Mouse (Mus musculus): Measurements from ENCODE around the gene Cdc42bpg.
A peak's percentile ranks its signal among the peaks of the same experiment; 100 is the strongest.

Cdc42bpg gene

DNA sequence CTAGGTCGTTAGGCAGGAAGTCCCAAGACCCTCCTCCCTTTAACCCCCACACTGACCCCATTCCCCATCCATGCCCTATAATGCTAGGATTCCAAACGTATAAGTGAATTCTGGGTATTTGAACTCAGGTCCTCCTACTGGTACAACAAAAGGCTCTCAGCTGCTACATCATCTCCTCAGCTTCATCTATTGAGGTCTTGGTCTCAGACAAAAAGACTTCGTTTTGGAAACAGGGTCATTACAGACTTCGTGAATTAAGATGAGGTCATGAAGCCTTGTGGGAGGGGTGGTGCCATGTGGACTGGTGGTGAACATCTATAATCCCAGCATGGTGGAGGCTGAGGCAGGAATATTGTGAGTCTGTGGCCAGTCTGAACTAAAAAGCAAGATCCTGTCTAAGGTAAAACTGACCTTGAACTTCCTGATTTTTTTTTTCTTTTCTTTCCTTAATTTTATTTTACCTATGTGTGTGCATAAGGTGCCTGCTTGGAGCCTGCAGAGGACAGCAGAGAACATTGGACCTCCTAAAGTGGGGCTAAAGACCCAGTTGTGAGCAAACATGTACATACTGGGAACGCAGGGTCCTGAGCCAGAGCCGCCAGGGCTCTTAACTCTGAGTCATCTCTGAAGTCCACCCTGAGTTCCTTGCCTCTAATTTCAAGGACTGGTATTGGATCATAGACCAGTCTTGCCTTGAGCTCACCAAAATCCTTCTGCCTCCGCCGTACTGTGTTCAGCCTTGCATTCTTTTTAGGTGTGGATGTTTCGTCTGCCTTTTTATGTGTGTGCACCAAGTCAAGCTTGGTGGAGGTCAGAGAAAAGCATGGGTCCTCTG lies 27.7 kb downstream of the Cdc42bpg start:
- no peak for DNase-seq

DNA sequence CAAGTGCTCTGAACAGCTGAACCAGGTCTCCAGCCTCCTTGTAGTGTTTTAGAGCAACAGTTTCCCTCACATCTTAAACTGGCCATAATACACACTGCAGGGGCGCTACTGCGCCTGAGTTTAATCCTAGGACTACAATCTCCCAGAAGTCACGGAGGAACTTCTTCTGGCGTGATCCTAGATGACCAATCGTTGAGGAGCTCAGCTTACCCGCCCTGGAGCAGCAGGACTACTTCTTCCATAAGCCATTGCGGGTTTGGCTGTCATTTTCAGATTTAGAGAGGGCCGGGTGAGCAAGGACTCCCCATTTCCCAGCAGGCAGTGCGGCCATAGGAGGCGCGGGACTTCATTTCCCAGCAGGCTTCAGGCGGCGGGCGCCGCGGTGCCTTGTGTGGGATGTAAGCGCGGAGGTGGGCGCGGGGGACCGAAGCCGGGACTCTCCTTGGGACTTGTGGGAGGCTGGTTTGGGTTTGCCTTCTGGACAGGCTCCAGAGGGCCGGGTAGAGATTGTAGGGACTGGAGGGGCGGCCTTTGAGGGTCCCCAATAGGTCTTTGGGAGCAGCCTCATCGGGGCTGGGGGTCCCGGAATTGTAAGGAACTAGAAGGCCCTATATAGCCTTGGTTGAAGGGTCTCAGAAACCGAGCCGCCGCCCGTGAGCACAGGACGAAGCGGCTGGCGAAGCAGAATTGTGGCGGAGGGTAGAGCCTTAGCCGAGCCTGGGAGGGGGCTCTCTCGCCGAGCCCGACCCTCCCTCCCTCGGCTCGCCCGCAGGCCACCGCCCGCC lies 28.6 kb downstream of the Cdc42bpg start, which contains the start of gene Men1:
TSS of gene Men1 (plus strand) at position 307 of the 785 bp plus-strand sequence.
- peak; percentile 95 to 98 for DNase-seq

DNA sequence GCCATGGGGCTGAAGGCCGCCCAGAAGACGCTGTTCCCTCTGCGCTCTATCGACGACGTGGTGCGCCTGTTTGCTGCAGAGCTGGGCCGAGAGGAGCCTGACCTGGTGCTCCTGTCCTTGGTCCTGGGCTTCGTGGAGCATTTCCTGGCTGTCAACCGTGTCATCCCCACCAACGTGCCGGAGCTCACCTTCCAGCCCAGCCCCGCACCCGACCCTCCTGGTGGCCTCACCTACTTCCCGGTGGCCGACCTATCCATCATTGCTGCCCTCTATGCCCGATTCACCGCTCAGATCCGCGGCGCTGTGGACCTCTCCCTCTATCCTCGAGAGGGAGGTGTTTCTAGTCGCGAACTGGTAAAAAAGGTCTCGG lies 29.2 kb downstream of the Cdc42bpg start:
- peak; percentile 29 to 68 for DNase-seq

DNA sequence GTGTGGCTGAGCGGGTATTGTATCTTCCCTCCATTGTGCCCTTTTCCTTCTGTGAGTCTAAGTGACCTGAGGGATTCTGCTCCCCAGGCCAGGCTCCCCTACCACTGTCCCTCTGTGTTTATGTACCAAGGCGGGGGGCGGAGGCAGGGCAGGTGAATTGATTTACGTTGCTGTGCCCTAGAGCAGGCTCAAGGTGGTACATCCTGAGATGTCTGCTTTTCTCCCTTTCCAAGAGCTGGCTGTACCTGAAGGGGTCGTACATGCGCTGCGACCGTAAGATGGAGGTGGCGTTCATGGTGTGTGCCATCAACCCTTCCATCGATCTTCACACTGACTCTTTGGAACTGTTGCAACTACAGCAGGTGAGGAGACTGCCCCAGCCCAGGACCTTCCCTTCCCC lies 30.7 kb downstream of the Cdc42bpg start:
- no peak for DNase-seq

DNA sequence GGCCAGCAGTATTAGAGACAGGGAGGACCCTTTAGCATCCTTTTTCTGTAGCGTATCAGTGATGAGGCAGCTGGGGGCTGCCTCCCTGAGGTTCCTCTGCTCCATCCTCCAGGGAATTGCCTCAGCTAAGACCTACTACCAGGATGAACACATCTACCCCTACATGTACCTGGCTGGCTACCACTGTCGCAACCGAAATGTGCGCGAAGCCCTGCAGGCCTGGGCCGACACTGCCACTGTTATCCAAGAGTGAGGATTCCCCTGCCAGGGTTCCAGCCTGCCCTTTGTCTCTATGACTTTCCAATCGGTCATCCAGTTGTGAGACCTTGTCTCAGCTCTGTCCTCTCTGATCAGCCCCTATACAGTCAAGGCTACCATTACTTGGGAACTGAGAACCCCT lies 31.9 kb downstream of the Cdc42bpg start:
- no peak for DNase-seq

DNA sequence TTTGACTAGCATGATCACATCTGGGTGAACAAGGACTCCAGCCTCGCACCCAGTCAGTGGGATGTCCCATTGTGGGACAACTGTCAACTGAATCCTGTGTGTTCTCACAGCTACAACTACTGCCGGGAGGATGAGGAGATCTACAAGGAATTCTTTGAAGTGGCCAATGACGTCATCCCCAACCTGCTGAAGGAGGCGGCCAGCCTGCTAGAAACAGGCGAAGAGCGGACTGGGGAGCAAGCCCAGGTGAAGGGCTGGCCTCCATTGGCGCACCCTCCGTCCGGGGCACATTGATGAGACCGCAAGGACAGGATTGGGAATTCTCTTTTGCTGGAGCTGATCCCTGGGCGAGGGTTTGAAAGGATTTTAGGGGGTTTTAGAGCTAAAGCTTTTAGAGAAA lies 32.5 kb downstream of the Cdc42bpg start:
- no peak for DNase-seq

GRCm38 (mm10) chr19:6339191-6339590 lies 32.9 kb downstream of the Cdc42bpg start:
- no peak for DNase-seq

GRCm38 (mm10) chr19:6339890-6340504 lies 33.7 kb downstream of the Cdc42bpg start:
- peak; percentile 69 to 91 for DNase-seq

- peak; percentile 93 to 96 for DNase-seq
Observed at GRCm38 (mm10) chr19:6340524-6341452, 34.5 kb downstream of the Cdc42bpg start, which contains the start of gene Map4k2. TSS of gene Map4k2 (plus strand) at chr19:6341135.

- no peak for DNase-seq
Observed at GRCm38 (mm10) chr19:6341453-6342077, 35.3 kb downstream of the Cdc42bpg start.

DNA sequence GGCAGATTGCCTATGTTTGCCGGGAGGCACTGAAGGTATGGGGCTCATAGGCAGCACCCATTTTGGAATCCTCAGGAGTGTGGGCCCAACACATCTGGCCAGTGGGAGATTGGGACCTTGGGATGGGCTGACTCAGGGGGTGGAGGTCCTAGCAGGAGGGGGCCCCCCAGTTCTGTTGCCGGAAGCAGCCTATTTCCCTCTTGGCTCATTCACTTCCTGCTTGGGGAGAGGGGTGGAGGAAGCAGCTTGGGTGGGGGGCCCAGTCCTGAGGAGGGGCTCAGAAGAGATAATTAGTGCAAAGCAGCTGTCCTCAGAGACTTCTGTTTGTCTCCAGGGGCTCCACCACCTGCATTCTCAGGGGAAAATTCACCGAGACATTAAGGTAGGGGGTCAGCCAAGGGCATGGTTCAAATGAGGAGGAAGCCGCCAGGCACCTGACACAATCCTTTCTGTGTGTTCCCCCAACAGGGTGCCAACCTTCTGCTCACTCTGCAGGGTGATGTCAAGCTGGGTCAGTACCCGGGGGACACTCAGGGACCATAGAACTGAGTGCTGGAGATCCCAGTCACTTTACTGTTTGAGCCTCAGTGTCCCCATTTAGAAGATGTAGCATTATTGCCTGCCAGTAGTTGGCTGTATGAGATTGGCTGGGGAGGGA lies 36.1 kb downstream of the Cdc42bpg start:
- no peak for DNase-seq

GRCm38 (mm10) chr19:6343066-6343925 lies 37.0 kb downstream of the Cdc42bpg start:
- no peak for DNase-seq

- DNase-seq: no peak
Observed at GRCm38 (mm10) chr19:6343996-6344395, 37.7 kb downstream of the Cdc42bpg start.

DNA sequence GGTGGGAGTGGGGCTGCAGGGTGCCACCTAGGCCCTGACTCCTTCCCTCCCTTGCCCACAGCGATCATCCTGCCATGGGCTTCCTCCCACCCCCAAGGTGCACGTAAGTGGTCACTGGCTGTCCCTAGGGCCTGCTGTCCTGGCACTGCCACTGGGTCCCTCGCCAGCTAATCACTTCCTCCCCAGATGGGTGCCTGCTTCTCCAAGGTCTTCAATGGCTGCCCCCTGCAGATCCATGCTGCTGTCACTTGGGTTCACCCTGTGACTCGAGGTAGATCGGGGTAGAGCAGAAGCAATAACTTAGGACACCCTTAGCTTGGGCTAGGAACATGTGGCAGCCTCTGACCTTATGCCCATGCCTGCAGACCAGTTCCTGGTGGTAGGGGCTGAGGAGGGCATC lies 39.8 kb downstream of the Cdc42bpg start:
- DNase-seq: no peak

DNA sequence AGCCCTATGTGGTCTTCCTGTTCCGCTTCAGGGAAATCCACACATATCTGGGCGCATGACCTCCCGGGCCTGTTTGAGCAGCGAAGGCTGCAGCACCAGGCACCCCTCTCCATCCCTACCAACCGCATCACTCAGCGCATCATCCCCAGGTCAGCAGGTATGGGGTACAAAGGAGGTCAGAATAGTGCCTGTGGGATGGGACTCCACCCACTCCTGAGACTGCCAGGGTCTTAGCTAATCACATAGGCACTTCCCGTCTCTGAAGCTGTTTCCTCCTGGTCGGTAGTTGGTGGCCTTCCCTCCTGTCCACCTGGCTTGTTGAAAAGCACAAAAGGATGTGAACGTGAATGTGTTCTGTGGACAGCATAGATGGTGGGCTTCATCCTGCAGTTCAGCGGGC lies 40.4 kb downstream of the Cdc42bpg start:
- DNase-seq: no peak

DNA sequence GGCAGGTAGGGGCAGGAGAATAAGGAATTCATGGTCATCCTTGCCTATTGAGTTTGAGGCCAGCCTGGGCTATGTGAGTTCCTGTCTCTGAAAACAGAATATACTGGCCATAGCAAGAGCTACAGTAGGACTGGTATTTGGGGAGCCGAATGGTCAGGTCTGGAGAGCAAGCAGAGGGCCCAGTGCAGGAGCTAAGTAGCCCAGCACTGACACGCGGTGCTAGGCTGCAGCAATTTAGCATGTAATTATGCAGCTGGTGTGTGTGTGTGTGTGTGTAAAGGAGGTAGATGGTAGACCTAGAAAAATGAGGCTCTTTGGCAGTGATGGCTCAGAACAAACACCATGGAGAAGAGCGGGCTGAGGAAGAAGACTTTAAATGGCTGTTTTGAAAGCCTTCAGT lies 41.4 kb downstream of the Cdc42bpg start:
- no peak for DNase-seq

DNA sequence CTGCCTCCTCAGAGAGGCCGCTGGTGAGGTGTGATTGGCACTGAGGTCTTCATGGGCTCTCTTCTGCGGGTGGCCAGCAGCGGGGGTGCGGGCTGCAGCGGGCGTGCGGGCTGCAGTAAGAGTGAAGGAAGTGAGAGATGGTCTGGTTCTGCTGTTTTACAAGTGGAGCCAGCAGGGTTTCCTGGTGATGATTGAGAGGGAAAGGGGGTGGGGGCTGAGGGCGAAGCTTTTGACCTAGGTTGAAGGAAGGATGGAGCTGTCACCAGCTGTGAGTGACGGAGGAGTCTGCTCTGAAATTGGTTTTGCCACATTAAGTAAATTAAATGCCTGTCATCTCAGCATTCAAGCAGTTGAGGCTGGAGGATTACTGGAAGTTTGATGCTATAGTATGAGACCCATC lies 42.5 kb downstream of the Cdc42bpg start:
- peak in 1 of 2 experiments; percentile 48 for DNase-seq

- DNase-seq: peak; percentile 55 to 81
Observed at GRCm38 (mm10) chr19:6349215-6349983, 43.1 kb downstream of the Cdc42bpg start.

- DNase-seq: peak; percentile 46 to 47
Observed at GRCm38 (mm10) chr19:6351431-6352106, 45.3 kb downstream of the Cdc42bpg start.

All from kidney, postnatal 25 days (tissue).